Mouse (Mus musculus): ENCODE data around the gene Arsb. TPM values are rescaled to one million over a fixed set of nuclear protein-coding genes. Genes with fewer than 3 reads are reported as not detected.

Arsb gene
- polyA plus RNA-seq, 1 experiment = 8.9 TPM

DNA sequence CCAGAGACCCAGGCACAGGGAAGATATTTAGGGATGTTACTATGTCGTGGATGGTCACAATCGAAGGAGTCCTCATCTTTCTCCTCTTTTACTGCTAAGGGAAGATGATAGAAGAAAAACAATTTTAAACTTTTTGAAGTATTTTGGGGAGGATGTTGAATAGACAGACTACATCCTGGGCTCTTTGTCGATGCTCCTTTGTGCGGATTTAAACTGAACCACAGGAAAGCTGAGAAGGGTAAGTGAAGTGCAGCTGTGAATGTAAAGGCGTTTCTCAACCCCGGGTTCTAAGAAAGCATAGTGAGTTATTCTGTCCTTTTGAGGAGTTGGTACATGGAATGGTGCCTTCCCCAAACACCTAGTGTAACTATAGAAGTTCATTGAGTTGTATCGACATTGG, 14.8 kb upstream of the Arsb start:
- TF ChIP-seq CTCF (IDR thresholded peaks at IDR 0.05; ENCODE audit: control insufficient read depth, insufficient read depth, low read length) (no peak), POLR2A (IDR thresholded peaks at IDR 0.05; ENCODE audit: borderline replicate concordance, control insufficient read depth, low read depth, low read length) (no peak)
- no peak overlapping the region for H3K27ac ChIP-seq (ENCODE audit: control insufficient read depth, insufficient read depth, low read depth, low read length, poor library complexity)
- 86% methylated on average over 7 of the region's 7 CpGs for WGBS
- H3K4me1 ChIP-seq (ENCODE audit: control insufficient read depth, insufficient read depth, low read length) = peaks cover 1% of the 10 kb centered on the region
- no peak overlapping the region for H3K4me3 ChIP-seq (replicated peaks; ENCODE audit: control insufficient read depth, low read depth, low read length)

DNA sequence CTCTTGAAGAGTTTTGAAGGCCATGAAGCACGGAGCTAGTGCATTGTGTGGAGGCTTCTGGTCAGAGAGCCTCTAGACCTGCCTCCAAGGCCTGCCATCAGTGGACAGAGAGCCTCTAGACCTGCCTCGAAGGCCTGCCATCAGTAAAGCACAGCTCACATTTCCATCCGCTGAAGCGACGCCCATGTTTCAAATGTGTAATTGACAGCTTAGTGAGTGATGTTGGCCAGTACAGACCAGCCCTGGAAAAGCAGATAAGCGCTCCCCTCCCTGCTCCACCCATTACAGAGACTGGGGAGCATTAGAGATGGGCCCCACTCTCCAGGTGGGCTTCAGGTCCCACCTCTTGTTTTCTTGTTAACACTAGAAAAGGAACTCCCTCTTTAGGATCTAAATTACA, 13.9 kb upstream of the Arsb start:
- Histone ChIP-seq H3K4me1 (ENCODE audit: control insufficient read depth, insufficient read depth, low read length) (peaks cover 1% of the 10 kb centered on the region), H3K27ac (ENCODE audit: control insufficient read depth, insufficient read depth, low read depth, low read length, poor library complexity) (no peak overlapping the region), H3K4me3 (replicated peaks; ENCODE audit: control insufficient read depth, low read depth, low read length) (no peak overlapping the region)
- 75% methylated on average over 6 of the region's 6 CpGs for WGBS
- TF ChIP-seq POLR2A (IDR thresholded peaks at IDR 0.05; ENCODE audit: borderline replicate concordance, control insufficient read depth, low read depth, low read length) = no peak
- no peak for TF ChIP-seq CTCF (IDR thresholded peaks at IDR 0.05; ENCODE audit: control insufficient read depth, insufficient read depth, low read length)

DNA sequence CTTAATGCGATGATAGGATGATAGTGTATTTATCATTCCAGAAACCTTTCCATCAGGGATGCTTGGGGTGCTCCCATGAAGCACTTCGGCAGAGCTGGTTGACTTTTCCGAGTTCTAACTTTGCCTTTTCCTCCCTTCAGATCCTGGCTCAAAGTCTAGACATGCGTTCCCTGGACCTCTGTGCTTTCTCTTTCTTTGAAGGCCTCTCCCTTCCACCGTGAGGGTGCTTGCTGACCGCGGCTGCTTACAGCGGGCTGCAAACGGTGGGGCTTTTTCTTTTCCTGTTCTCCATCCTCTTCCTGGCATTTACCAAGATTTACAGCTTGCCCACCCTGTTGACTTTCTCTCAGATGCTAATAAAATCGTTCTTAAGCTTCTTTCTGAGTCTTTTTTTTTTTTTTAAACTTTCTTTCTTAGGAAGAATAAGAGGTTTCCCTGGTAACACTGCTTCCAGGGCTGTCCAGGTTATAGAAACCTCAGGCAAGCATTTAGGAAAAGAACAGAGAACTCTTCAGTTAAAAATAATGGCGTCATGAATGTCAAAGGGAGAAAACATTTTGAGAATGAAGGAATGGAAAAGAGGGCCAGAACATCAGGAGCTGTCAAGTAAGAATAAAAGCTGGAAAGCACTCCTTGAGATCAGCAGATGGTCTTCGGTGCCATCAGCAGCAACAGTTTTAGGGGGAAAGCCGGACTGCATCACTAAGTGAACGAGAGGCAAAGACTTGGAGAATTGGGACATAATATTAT, 13.1 kb upstream of the Arsb start:
- no peak overlapping the region for H3K4me3 ChIP-seq (replicated peaks; ENCODE audit: control insufficient read depth, low read depth, low read length)
- 42% methylated on average over 14 of the region's 14 CpGs for WGBS
- peaks cover 1% of the 10 kb centered on the region for H3K4me1 ChIP-seq (ENCODE audit: control insufficient read depth, insufficient read depth, low read length)
- no peak overlapping the region for H3K27ac ChIP-seq (ENCODE audit: control insufficient read depth, insufficient read depth, low read depth, low read length, poor library complexity)
- TF ChIP-seq CTCF (IDR thresholded peaks at IDR 0.05; ENCODE audit: control insufficient read depth, insufficient read depth, low read length) (no peak), POLR2A (IDR thresholded peaks at IDR 0.05; ENCODE audit: borderline replicate concordance, control insufficient read depth, low read depth, low read length) (no peak)

DNA sequence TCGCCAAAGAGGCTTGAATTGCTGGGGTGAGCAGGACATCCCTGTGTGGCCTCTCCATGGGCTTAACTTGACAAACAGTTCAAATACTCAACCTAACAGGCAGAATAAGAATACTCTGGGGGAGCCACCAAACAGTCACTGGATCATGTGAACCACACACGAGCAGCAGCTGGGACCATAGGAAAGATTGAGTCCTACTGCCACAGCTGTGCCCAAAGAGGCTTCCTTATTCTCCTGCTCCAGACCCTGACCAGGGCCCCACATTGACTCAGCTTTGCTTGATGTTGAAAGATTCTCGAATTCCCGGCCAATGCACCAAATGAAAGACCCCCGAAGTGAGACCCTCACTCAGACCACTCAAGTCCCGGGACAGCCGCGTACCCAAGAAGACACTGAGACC, 9.6 kb upstream of the Arsb start:
- Histone ChIP-seq H3K4me1 (ENCODE audit: control insufficient read depth, insufficient read depth, low read length) (peaks cover 2% of the 10 kb centered on the region; the same call in 1 of the 2 replicates), H3K27ac (ENCODE audit: control insufficient read depth, insufficient read depth, low read depth, low read length, poor library complexity) (no peak overlapping the region), H3K4me3 (replicated peaks; ENCODE audit: control insufficient read depth, low read depth, low read length) (no peak overlapping the region)
- WGBS = 86% methylated on average over 8 of the region's 8 CpGs
- no peak for TF ChIP-seq POLR2A (IDR thresholded peaks at IDR 0.05; ENCODE audit: borderline replicate concordance, control insufficient read depth, low read depth, low read length)
- TF ChIP-seq CTCF (IDR thresholded peaks at IDR 0.05; ENCODE audit: control insufficient read depth, insufficient read depth, low read length) = no peak

DNA sequence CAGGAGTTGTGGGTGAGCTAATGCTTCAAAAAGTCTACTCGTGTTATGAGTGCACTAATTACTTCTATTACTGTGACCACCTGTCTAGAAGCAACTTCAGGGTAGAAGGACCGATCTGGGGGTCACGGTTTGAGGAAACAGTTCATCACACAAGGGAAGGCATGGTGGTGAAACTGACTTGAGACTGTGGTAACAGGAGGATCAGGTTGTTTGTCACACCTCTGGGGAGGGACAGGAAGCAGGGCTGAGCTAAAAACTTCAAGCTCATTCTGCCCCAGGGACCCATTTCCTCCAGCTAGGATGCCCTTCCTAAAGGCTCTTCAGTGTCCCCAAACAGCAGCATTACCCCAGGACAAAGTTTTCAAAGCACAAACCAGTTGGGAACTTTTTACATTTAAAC, 8.6 kb upstream of the Arsb start:
- TF ChIP-seq POLR2A (IDR thresholded peaks at IDR 0.05; ENCODE audit: borderline replicate concordance, control insufficient read depth, low read depth, low read length) = no peak
- TF ChIP-seq CTCF (IDR thresholded peaks at IDR 0.05; ENCODE audit: control insufficient read depth, insufficient read depth, low read length) = no peak
- H3K4me3 ChIP-seq (replicated peaks; ENCODE audit: control insufficient read depth, low read depth, low read length) = no peak overlapping the region
- H3K4me1 ChIP-seq (ENCODE audit: control insufficient read depth, insufficient read depth, low read length) = peaks cover 2% of the 10 kb centered on the region; the same call in 1 of the 2 replicates
- H3K27ac ChIP-seq (ENCODE audit: control insufficient read depth, insufficient read depth, low read depth, low read length, poor library complexity) = no peak overlapping the region
- 15% methylated on average over 3 of the region's 3 CpGs for WGBS

DNA sequence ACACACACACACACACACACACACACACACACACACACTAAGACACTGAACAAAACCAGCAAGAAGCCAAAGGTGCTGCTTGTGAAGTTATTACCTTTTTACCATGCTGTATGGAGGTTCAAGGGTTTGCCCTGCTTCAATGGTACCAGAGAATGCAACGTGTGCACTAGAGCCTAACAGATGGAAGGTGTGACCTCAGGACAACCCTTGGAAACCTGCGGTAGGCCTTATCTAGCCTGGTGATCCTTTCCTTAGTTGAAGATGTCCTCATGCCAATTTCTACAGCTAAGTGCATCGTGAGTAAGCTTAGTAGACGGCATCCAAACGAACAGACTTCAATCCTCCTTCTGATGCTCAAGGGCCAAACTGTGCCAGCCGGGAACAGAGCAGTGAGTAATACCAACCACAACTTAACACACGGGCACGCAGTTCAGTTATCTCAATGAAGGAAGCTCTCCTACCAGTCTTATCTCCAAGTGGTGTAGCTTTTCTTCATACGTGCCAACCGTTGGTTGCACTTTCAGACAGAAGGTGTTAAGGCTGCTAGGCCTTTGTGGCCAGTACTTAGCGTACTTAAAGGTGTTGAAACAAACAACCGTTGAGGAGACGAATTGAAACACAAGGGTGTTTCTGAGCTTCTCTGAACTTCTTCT, 7.0 kb upstream of the Arsb start:
- H3K27ac ChIP-seq (ENCODE audit: control insufficient read depth, insufficient read depth, low read depth, low read length, poor library complexity) = peak overlapping the region; percentile 14; the same call in 1 of the 2 replicates

DNA sequence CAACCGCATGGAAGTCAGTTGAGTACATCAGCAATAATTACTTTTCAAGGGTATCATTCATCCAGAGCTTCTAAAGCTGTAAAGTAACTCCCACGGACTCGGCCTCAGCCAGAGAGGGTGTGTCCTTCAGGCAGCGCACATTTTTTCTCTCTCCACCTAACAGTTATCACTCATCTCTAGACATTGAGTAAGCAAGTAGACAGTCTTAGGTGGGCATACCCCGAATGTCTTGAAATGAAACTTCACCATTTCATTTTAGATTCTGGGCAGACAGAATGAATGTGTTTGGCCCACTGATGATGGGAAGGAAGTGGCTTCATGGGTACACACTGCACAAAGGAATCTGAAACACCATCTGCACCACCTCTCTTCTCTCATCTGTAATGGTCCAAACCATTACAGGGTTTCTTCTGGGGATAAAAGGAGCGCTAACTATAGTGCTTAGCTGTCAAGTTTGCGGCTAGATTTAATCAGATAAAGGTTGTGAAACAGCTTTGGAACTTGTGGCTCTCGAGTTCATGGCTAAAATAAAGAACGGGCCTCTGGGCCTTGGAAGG, 321 bp upstream of the Arsb start:
- Histone ChIP-seq H3K4me1 (ENCODE audit: control insufficient read depth, insufficient read depth, low read length) (no peaks in the 10 kb centered on the region; the same call in 1 of the 2 replicates), H3K27ac (ENCODE audit: control insufficient read depth, insufficient read depth, low read depth, low read length, poor library complexity) (peak overlapping the region; percentile 85), H3K4me3 (replicated peaks; ENCODE audit: control insufficient read depth, low read depth, low read length) (no peak overlapping the region)
- TF ChIP-seq CTCF (IDR thresholded peaks at IDR 0.05; ENCODE audit: control insufficient read depth, insufficient read depth, low read length) = no peak
- TF ChIP-seq POLR2A (IDR thresholded peaks at IDR 0.05; ENCODE audit: borderline replicate concordance, control insufficient read depth, low read depth, low read length) = no peak
- WGBS = 10% methylated on average over 9 of the region's 9 CpGs

More for the DNA sequence above, 7.0 kb upstream of the Arsb start:
- Histone ChIP-seq H3K4me1 (ENCODE audit: control insufficient read depth, insufficient read depth, low read length) (peaks cover 2% of the 10 kb centered on the region; the same call in 1 of the 2 replicates), H3K4me3 (replicated peaks; ENCODE audit: control insufficient read depth, low read depth, low read length) (no peak overlapping the region)
- WGBS = 58% methylated on average over 13 of the region's 13 CpGs
- TF ChIP-seq CTCF (IDR thresholded peaks at IDR 0.05; ENCODE audit: control insufficient read depth, insufficient read depth, low read length) (no peak), POLR2A (IDR thresholded peaks at IDR 0.05; ENCODE audit: borderline replicate concordance, control insufficient read depth, low read depth, low read length) (no peak)

DNA sequence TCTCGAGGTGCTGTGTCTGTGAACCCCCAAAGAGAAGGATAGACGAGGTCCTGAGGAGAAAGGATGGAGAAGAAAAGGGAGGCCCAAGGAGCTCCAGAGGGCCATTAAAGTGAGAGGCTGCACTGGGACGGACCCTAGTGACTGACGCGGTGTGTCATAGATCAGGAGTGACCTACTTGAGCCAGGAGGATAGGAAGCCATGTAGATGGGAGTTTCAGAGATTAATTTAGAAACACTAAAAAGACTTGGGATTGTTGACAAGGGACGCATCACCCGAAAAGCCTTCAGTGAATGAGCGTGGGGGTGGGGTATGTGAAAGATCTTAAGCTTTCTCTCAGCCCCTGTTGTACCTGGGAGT, 828 bp downstream of the Arsb start:
- TF ChIP-seq POLR2A (IDR thresholded peaks at IDR 0.05; ENCODE audit: borderline replicate concordance, control insufficient read depth, low read depth, low read length) (no peak), CTCF (IDR thresholded peaks at IDR 0.05; ENCODE audit: control insufficient read depth, insufficient read depth, low read length) (no peak)
- Histone ChIP-seq H3K27ac (ENCODE audit: control insufficient read depth, insufficient read depth, low read depth, low read length, poor library complexity) (peak overlapping the region; percentile 85), H3K4me3 (replicated peaks; ENCODE audit: control insufficient read depth, low read depth, low read length) (peak overlapping the region; percentile 72), H3K4me1 (ENCODE audit: control insufficient read depth, insufficient read depth, low read length) (no peaks in the 10 kb centered on the region; the same call in 1 of the 2 replicates)
- 6% methylated on average over 8 of the region's 8 CpGs for WGBS
